Comparison of ENCODE assay signal across 8 mouse cellular contexts in the genomic region with DNA sequence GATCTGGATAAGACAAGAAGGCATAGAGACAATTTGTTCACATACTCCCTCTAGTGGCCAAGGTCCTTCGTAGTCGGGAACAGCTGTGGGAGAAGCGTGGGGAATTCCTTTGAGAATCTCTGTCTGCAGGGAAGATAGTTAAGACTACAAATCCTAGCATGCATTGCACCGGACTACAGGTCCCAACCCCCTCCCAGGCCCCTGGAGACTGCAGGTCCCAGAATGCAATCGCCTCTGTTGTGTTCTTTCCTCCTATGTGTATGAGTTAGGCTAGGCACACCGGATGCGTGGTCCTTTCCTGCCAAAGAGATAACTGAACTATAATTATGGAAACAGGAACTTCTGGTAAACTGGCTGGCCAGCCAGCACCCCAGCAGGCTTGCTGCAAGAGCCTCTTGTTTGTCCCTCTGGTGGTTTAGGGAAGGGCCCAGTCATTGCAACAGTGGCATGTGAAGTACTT. TPM values are rescaled to one million over a fixed set of nuclear protein-coding genes. Genes with fewer than 3 reads are reported as not detected.
DNase-seq lines count a peak whose midpoint lies in the region; ATAC-seq and TF ChIP-seq lines count a peak whose summit lies in the region.

No protein-coding gene starts in this region.

- TF ChIP-seq CTCF in lung, embryonic 14.5 days (IDR thresholded peaks at IDR 0.05; ENCODE audit: low read depth): peak; percentile 82

- peak overlapping the region; percentile 67; the same call in 1 of the 2 replicates for H3K27ac ChIP-seq in lung, embryonic 14.5 days (ENCODE audit: low read depth)

- DNase-seq in NIH3T3 (ENCODE audit: low read depth): peak; percentile 95
- DNase-seq in cerebellum, adult 8-10 months: peak; percentile 77
- peak; percentile 90 for DNase-seq in forelimb bud, embryonic 11.5 days (ENCODE audit: low read depth, low spot score)
- DNase-seq in layer of hippocampus, adult 8-10 months (ENCODE audit: low spot score in 2 of 2): peak; percentile 91 to 93
- DNase-seq in lung, embryonic 14.5 days: peak; percentile 98
- DNase-seq in thymus, postnatal 0 days (ENCODE audit: low spot score): peak; percentile 80

- H3K4me1 ChIP-seq in lung, embryonic 14.5 days (ENCODE audit: insufficient read depth): peaks cover 13% of the 10 kb centered on the region

- H3K36me3 ChIP-seq in lung, embryonic 14.5 days (ENCODE audit: insufficient read depth): peaks cover 45% of the 10 kb centered on the region

- 0 out of 2 replicates have a peak overlapping the region, but pooled peaks have one; percentile 6 for H3K9ac ChIP-seq in lung, embryonic 14.5 days

- H3K4me3 ChIP-seq in lung, embryonic 14.5 days (ENCODE audit: low read depth, low read length): peak overlapping the region; percentile 63

- H3K4me2 ChIP-seq in lung, embryonic 14.5 days: peak overlapping the region; percentile 93

- peak; percentile 58 to 59 for ATAC-seq in hematopoietic stem cell, adult 5-6 weeks (replicated peaks in 1 of 2; ENCODE audit: insufficient read depth in 1 of 2, low FRiP score in 2 of 2, low TSS enrichment in 1 of 2, low read depth in 1 of 2, poor library complexity in 2 of 2, severe bottlenecking in 2 of 2)
- ATAC-seq in lung, embryonic 14.5 days (ENCODE audit: insufficient read depth): peak; percentile 53
- peak; percentile 32; the same call in 1 of the 2 replicates for ATAC-seq in neutrophil, adult 5-6 weeks (ENCODE audit: extremely low read depth, insufficient number of reproducible peaks, low FRiP score, poor library complexity, severe bottlenecking)

- no peaks in the 10 kb centered on the region for H3K27me3 ChIP-seq in lung, embryonic 14.5 days (ENCODE audit: insufficient read depth, low read length)

- H3K9me3 ChIP-seq in lung, embryonic 14.5 days (ENCODE audit: low read depth, low read length): no peaks in the 10 kb centered on the region

- WGBS in lung, embryonic 14.5 days: 4% methylated on average over 7 of the region's 7 CpGs

RNA-seq across cellular contexts. Expression of gene Emilin1, which starts 2.8 kb away (rescaled TPM):
- total RNA-seq in hematopoietic stem cell, adult 5-6 weeks (2017): 31.9 and 48.9 TPM in 2 replicates
- 1 to 10 TPM; 2.1 to 3.1 (median 2.6) TPM for total RNA-seq in layer of hippocampus, adult 8-10 months (2022)
- 162 and 185 TPM in 2 replicates for polyA plus RNA-seq in lung, embryonic 14.5 days (2014; fragmentation: Nextera tagmentation; extraction: Ambion mirVana)
- total RNA-seq in neutrophil, adult 5-6 weeks (2017): 2.1 and 2.2 TPM in 2 replicates
- polyA plus RNA-seq in thymus, postnatal 0 days (2015; fragmentation: Nextera tagmentation; extraction: Ambion mirVana): 47.0 and 47.5 TPM in 2 replicates

RNA-seq across cellular contexts. Expression of gene Khk, which starts 5.2 kb away (rescaled TPM):
- total RNA-seq in hematopoietic stem cell, adult 5-6 weeks (2017): 69.2 and 71.8 TPM in 2 replicates
- total RNA-seq in layer of hippocampus, adult 8-10 months (2022): 10 to 100 TPM; 13.2 to 23.8 (median 16.8) TPM
- 13.0 and 15.0 TPM in 2 replicates for polyA plus RNA-seq in lung, embryonic 14.5 days (2014; fragmentation: Nextera tagmentation; extraction: Ambion mirVana)
- total RNA-seq in neutrophil, adult 5-6 weeks (2017): 25.7 and 28.2 TPM in 2 replicates
- 31.7 and 32.5 TPM in 2 replicates for polyA plus RNA-seq in thymus, postnatal 0 days (2015; fragmentation: Nextera tagmentation; extraction: Ambion mirVana)

RNA-seq across cellular contexts. Expression of gene Ost4, which starts 8.4 kb away (rescaled TPM):
- 190 and 197 TPM in 2 replicates for total RNA-seq in hematopoietic stem cell, adult 5-6 weeks (2017)
- total RNA-seq in layer of hippocampus, adult 8-10 months (2022): 100 to 1,000 TPM in 1 of 4 experiments, 10 to 100 TPM in 3; 78.4 to 104 (median 90.6) TPM
- 472 and 477 TPM in 2 replicates for polyA plus RNA-seq in lung, embryonic 14.5 days (2014; fragmentation: Nextera tagmentation; extraction: Ambion mirVana)
- total RNA-seq in neutrophil, adult 5-6 weeks (2017): 124 and 149 TPM in 2 replicates
- polyA plus RNA-seq in thymus, postnatal 0 days (2015; fragmentation: Nextera tagmentation; extraction: Ambion mirVana): 396 and 461 TPM in 2 replicates

RNA-seq across cellular contexts. Expression of gene Agbl5, which starts 27.5 kb away (rescaled TPM):
- 19.3 and 25.6 TPM in 2 replicates for total RNA-seq in hematopoietic stem cell, adult 5-6 weeks (2017)
- 10 to 100 TPM; 14.4 to 19.3 (median 16.2) TPM for total RNA-seq in layer of hippocampus, adult 8-10 months (2022)
- polyA plus RNA-seq in lung, embryonic 14.5 days (2014; fragmentation: Nextera tagmentation; extraction: Ambion mirVana): 25.2 and 26.0 TPM in 2 replicates
- 12.3 and 14.7 TPM in 2 replicates for total RNA-seq in neutrophil, adult 5-6 weeks (2017)
- polyA plus RNA-seq in thymus, postnatal 0 days (2015; fragmentation: Nextera tagmentation; extraction: Ambion mirVana): 13.3 and 15.9 TPM in 2 replicates

RNA-seq across cellular contexts. Expression of gene Cgref1, which starts 29.4 kb away (rescaled TPM):
- total RNA-seq in hematopoietic stem cell, adult 5-6 weeks (2017): not detected in 2 replicates
- total RNA-seq in layer of hippocampus, adult 8-10 months (2022): 10 to 100 TPM; 13.8 to 19.2 (median 18.8) TPM
- 2.3 and 2.6 TPM in 2 replicates for polyA plus RNA-seq in lung, embryonic 14.5 days (2014; fragmentation: Nextera tagmentation; extraction: Ambion mirVana)
- 0.25 and 0.47 TPM in 2 replicates for total RNA-seq in neutrophil, adult 5-6 weeks (2017)
- polyA plus RNA-seq in thymus, postnatal 0 days (2015; fragmentation: Nextera tagmentation; extraction: Ambion mirVana): 0.70 and 0.71 TPM in 2 replicates

Comparison
In these comparisons a context has a peak if more than half of its experiments do, and no peak if none do; other contexts are left out.
1. Peak in every context shown above with its lines: DNase-seq, ATAC-seq, H3K4me3 ChIP-seq and H3K27ac ChIP-seq.